Mouse (Mus musculus) ES-Bruce4 (cell line): Measurements from ENCODE around the gene Sstr1. TPM values are rescaled to one million over a fixed set of nuclear protein-coding genes. Genes with fewer than 3 reads are reported as not detected.

Experiments used
- H3K27ac ChIP-seq: 2 replicates; pipeline ENCODE4 v1.5.1; 2012; ENCODE audit warnings: low read length, inconsistent platforms; ENCODE audit not compliant: insufficient read depth
- H3K27me3 ChIP-seq: 2 replicates; pipeline ENCODE4 v1.6.1; 2012; ENCODE audit warnings: mild to moderate bottlenecking, low read length, inconsistent platforms; ENCODE audit not compliant: control insufficient read depth, poor library complexity, insufficient read depth, severe bottlenecking
- H3K36me3 ChIP-seq: 2 replicates; pipeline ENCODE4 v1.6.1; 2012; ENCODE audit warnings: inconsistent platforms, mild to moderate bottlenecking, low read length, moderate library complexity; ENCODE audit not compliant: control insufficient read depth, poor library complexity, insufficient read depth, severe bottlenecking
- H3K4me1 ChIP-seq: one replicate; pipeline ENCODE4 v1.8.1; 2011; ENCODE audit warnings: low read length; ENCODE audit not compliant: control insufficient read depth, insufficient read depth
- H3K4me3 ChIP-seq: 2 replicates; pipeline ENCODE4 v1.5.1; 2011; ENCODE audit warnings: low read depth, mild to moderate bottlenecking, low read length
- H3K9ac ChIP-seq: 2 replicates; pipeline ENCODE4 v1.6.1; 2012; ENCODE audit warnings: low read depth, mild to moderate bottlenecking, inconsistent platforms; ENCODE audit not compliant: poor library complexity, severe bottlenecking
- H3K9me3 ChIP-seq: replicated peaks from 2 replicates; pipeline ENCODE4 v1.6.1; 2012; ENCODE audit warnings: mild to moderate bottlenecking, low read length, inconsistent platforms; ENCODE audit not compliant: control insufficient read depth, poor library complexity, insufficient read depth, severe bottlenecking
- CTCF ChIP-seq: IDR thresholded peaks from one replicate; pipeline ENCODE4 v1.8.1; 2011; ENCODE audit warnings: low read depth, low read length
- EP300 ChIP-seq: IDR thresholded peaks from 2 replicates; pipeline ENCODE4 v1.6.1; 2011; ENCODE audit warnings: low read depth, low read length; ENCODE audit not compliant: insufficient read depth
- POLR2A ChIP-seq: IDR thresholded peaks from one replicate; pipeline ENCODE4 v1.8.1; 2011; ENCODE audit warnings: low read length; ENCODE audit not compliant: insufficient read depth
- polyA plus RNA-seq: library from polyadenylated mRNA; stranded (reverse); fragments of >200 nt; gene quantifications from 2 replicates; pipeline ENCODE4 v1.2.4, GENCODE M21; 2011; ENCODE audit warnings: low read depth; ENCODE audit not compliant: missing spikeins, insufficient read depth, insufficient read length

Sstr1 gene
- polyA plus RNA-seq, 1 experiment, result not detected

GRCm38 (mm10) chr12:58213451-58214288, 2.1 kb downstream of the Sstr1 start:
- no peaks in the 10 kb centered on the region for H3K4me1 ChIP-seq
- no peaks in the 10 kb centered on the region for H3K9me3 ChIP-seq
- H3K27ac ChIP-seq, result no peak overlapping the region
- H3K36me3 ChIP-seq, result no peaks in the 10 kb centered on the region
- H3K9ac ChIP-seq, result no peak overlapping the region
- peaks cover 8% of the 10 kb centered on the region for H3K27me3 ChIP-seq
- no peak for TF ChIP-seq EP300
- TF ChIP-seq POLR2A, result no peak
- TF ChIP-seq CTCF, result no peak
- peak overlapping the region; percentile 20 for H3K4me3 ChIP-seq

- Histone ChIP-seq H3K36me3 (no peaks in the 10 kb centered on the region), H3K9me3 (no peaks in the 10 kb centered on the region), H3K4me1 (no peaks in the 10 kb centered on the region), H3K4me3 (no peak overlapping the region), H3K27me3 (peaks cover 8% of the 10 kb centered on the region), H3K27ac (no peak overlapping the region), H3K9ac (no peak overlapping the region)
- TF ChIP-seq EP300 (no peak), POLR2A (no peak), CTCF (no peak)
These were observed 2.9 kb downstream of the Sstr1 start for GRCm38 (mm10) chr12:58214289-58215136.

DNA sequence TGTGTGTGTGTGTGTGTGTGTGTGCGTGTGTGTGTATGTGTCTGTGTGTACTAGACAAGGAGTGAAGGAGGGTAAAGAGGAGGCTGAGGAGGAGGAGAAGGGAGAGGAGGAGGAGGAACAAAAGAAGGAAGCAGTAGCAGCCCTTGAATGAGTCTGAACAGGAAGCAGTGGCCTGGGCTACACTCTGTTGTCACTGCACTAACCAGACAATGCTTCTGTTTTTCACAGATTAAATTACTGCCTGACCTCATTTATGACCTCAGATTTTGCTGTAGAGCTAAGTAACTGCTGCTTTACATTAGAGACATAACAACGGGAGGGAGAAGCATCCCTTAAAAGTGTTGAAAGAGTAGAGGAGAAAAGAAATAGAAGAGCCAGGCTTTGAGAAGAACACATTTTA, 4.6 kb downstream of the Sstr1 start:
- Histone ChIP-seq H3K36me3 (no peaks in the 10 kb centered on the region), H3K9ac (no peak overlapping the region), H3K4me1 (no peaks in the 10 kb centered on the region), H3K27me3 (peaks cover 8% of the 10 kb centered on the region), H3K27ac (no peak overlapping the region), H3K4me3 (no peak overlapping the region), H3K9me3 (no peaks in the 10 kb centered on the region)
- TF ChIP-seq POLR2A (no peak), EP300 (no peak), CTCF (no peak)

GRCm38 (mm10) chr12:58219078-58219477, 7.5 kb downstream of the Sstr1 start:
- no peak overlapping the region for H3K4me3 ChIP-seq
- no peaks in the 10 kb centered on the region for H3K36me3 ChIP-seq
- H3K4me1 ChIP-seq, result no peaks in the 10 kb centered on the region
- H3K27ac ChIP-seq, result no peak overlapping the region
- no peaks in the 10 kb centered on the region for H3K9me3 ChIP-seq
- H3K9ac ChIP-seq, result no peak overlapping the region
- TF ChIP-seq EP300 (no peak), POLR2A (no peak)
- peaks cover 1% of the 10 kb centered on the region; the same call in 1 of the 2 replicates for H3K27me3 ChIP-seq

GRCm38 (mm10) chr12:58225644-58226043, 14.1 kb downstream of the Sstr1 start:
- Histone ChIP-seq H3K27ac (no peak overlapping the region), H3K9me3 (no peaks in the 10 kb centered on the region), H3K36me3 (no peaks in the 10 kb centered on the region), H3K9ac (no peak overlapping the region), H3K27me3 (no peaks in the 10 kb centered on the region), H3K4me1 (no peaks in the 10 kb centered on the region), H3K4me3 (no peak overlapping the region)
- TF ChIP-seq POLR2A, result no peak
- TF ChIP-seq EP300, result no peak
- TF ChIP-seq CTCF, result no peak
